Mouse (Mus musculus) heart, postnatal 0 days (tissue): Measurements from ENCODE around the gene Zfp36l1. TPM values are rescaled to one million over a fixed set of nuclear protein-coding genes. Genes with fewer than 3 reads are reported as not detected.

Source experiments
- ATAC-seq: fragments of 200-750 bp; cut with Nextera tagmentation; 2 replicates; pipeline ENCODE4 v1.8.0; 2017; ENCODE audit warnings: low read depth, moderate number of reproducible peaks, moderate library complexity; ENCODE audit not compliant: insufficient read depth
- DNase-seq: peaks from one replicate; pipeline ENCODE4 v3.0.0-alpha.2; 2016; ENCODE audit warnings: low spot score
- H3K27ac ChIP-seq: fragments of 300-500 bp; sonication (generic); 2 replicates; pipeline ENCODE4 v1.5.1; 2014; ENCODE audit warnings: low read depth, mild to moderate bottlenecking
- H3K27me3 ChIP-seq: fragments of 300-500 bp; sonication (generic); 2 replicates; pipeline ENCODE4 v1.6.1; 2014; ENCODE audit warnings: low read length, mixed read lengths; ENCODE audit not compliant: control insufficient read depth, insufficient read depth
- H3K36me3 ChIP-seq: fragments of 300-500 bp; sonication (generic); replicated peaks from 2 replicates; pipeline ENCODE4 v1.6.1; 2014; ENCODE audit warnings: low read length, mixed read lengths; ENCODE audit not compliant: control insufficient read depth, insufficient read depth
- H3K4me1 ChIP-seq: fragments of 300-500 bp; sonication (generic); 2 replicates; pipeline ENCODE4 v1.6.1; 2014; ENCODE audit warnings: antibody characterized with exemption; ENCODE audit not compliant: control insufficient read depth, insufficient read depth
- H3K4me2 ChIP-seq: fragments of 300-500 bp; sonication (generic); 2 replicates; pipeline ENCODE4 v1.6.1; 2014; ENCODE audit warnings: low read depth, mild to moderate bottlenecking, low read length, moderate library complexity
- H3K4me3 ChIP-seq: fragments of 300-500 bp; sonication (generic); 2 replicates; pipeline ENCODE4 v1.5.1; 2014; ENCODE audit warnings: low read depth, low read length
- H3K9ac ChIP-seq: fragments of 300-500 bp; sonication (generic); replicated peaks from 2 replicates; pipeline ENCODE4 v1.6.1; 2014; ENCODE audit warnings: low read depth, low read length, mixed read lengths
- H3K9me3 ChIP-seq: fragments of 300-500 bp; sonication (generic); replicated peaks from 2 replicates; pipeline ENCODE4 v1.6.1; 2016; ENCODE audit warnings: low read length; ENCODE audit not compliant: control insufficient read depth
- CTCF ChIP-seq: IDR thresholded peaks from 2 replicates; pipeline ENCODE4 v1.5.1; 2016; ENCODE audit warnings: antibody characterized with exemption, control low read depth, low read depth
- EP300 ChIP-seq: IDR thresholded peaks from 2 replicates; pipeline ENCODE4 v1.6.1; 2016; ENCODE audit warnings: antibody characterized with exemption, low read depth
- WGBS: fragments of 180-500 bp; shearing (Covaris S2); extraction: QIAGEN DNeasy Blood & Tissue Kit; methylation state at CpG from one replicate; pipeline ENCODE4 v1.1.7; 2014; 5-methylcytosine and 5-hydroxymethylcytosine counted together
- polyA plus RNA-seq: library from polyadenylated mRNA; unstranded; fragments of >200 nt; fragmentation: Nextera tagmentation; extraction: Ambion mirVana; gene quantifications from 2 replicates; pipeline ENCODE4 v1.2.1, GENCODE M21; 2015
- total RNA-seq: library from RNA; depleted of rRNA; stranded (reverse); fragments of >200 nt; gene quantifications from 2 replicates; pipeline ENCODE4 v1.2.3, GENCODE M21; 2014; ENCODE audit warnings: low replicate concordance

Zfp36l1 gene
- total and polyA plus RNA-seq, 2 experiments from 2014 or later = 60.3 to 80.6 TPM

- H3K4me2 ChIP-seq = no peak overlapping the region
- H3K9me3 ChIP-seq = no peaks in the 10 kb centered on the region
These were observed 14.0 kb downstream of the Zfp36l1 start for GRCm38 (mm10) chr12:80098825-80099224.

GRCm38 (mm10) chr12:80096734-80097133 is 16.1 kb downstream of the Zfp36l1 start:
- ATAC-seq (no peak), DNase-seq (no peak)
- no peak overlapping the region for H3K9ac ChIP-seq

More at GRCm38 (mm10) chr12:80098825-80099224, 14.0 kb downstream of the Zfp36l1 start:
- no peaks in the 10 kb centered on the region for H3K36me3 ChIP-seq
- no peaks in the 10 kb centered on the region for H3K27me3 ChIP-seq
- ATAC-seq (no peak), DNase-seq (no peak)
- peaks cover 6% of the 10 kb centered on the region; the same call in 1 of the 2 replicates for H3K4me1 ChIP-seq
- H3K4me3 ChIP-seq = no peak overlapping the region
- no peak overlapping the region for H3K9ac ChIP-seq
- TF ChIP-seq EP300 (no peak), CTCF (no peak)
- no peak overlapping the region for H3K27ac ChIP-seq
- WGBS = 89% methylated on average over 1 of the region's 1 CpGs

GRCm38 (mm10) chr12:80092787-80093186 is 20.0 kb downstream of the Zfp36l1 start:
- Histone ChIP-seq H3K27ac (no peak overlapping the region), H3K4me2 (no peak overlapping the region), H3K4me1 (peaks cover 21% of the 10 kb centered on the region), H3K9ac (no peak overlapping the region), H3K9me3 (no peaks in the 10 kb centered on the region), H3K27me3 (no peaks in the 10 kb centered on the region), H3K4me3 (no peak overlapping the region), H3K36me3 (no peaks in the 10 kb centered on the region)
- ATAC-seq (no peak), DNase-seq (no peak)
- TF ChIP-seq CTCF (no peak), EP300 (no peak)

More at GRCm38 (mm10) chr12:80096734-80097133, 16.1 kb downstream of the Zfp36l1 start:
- Histone ChIP-seq H3K4me3 (no peak overlapping the region), H3K9me3 (no peaks in the 10 kb centered on the region), H3K4me1 (0 out of 2 replicates have a peak, but pooled peaks cover 9% of the 10 kb centered on the region), H3K27me3 (no peaks in the 10 kb centered on the region), H3K4me2 (no peak overlapping the region), H3K27ac (no peak overlapping the region), H3K36me3 (no peaks in the 10 kb centered on the region)
- WGBS = 74% methylated on average over 6 of the region's 6 CpGs
- TF ChIP-seq EP300 (no peak), CTCF (no peak)

GRCm38 (mm10) chr12:80091080-80091479 is 21.7 kb downstream of the Zfp36l1 start:
- H3K4me3 ChIP-seq = no peak overlapping the region

GRCm38 (mm10) chr12:80090529-80090928 is 22.3 kb downstream of the Zfp36l1 start:
- peak; percentile 51 for DNase-seq
- no peaks in the 10 kb centered on the region for H3K36me3 ChIP-seq
- peak; percentile 36; the same call in 1 of the 2 replicates for ATAC-seq
- no peaks in the 10 kb centered on the region for H3K9me3 ChIP-seq
- H3K4me3 ChIP-seq = no peak overlapping the region
- TF ChIP-seq EP300 (peak; percentile 44; the same call in 1 of the 2 replicates), CTCF (no peak)
- peaks cover 22% of the 10 kb centered on the region for H3K4me1 ChIP-seq
- whole genome bisulfite sequencing = 53% methylated on average over 5 of the region's 5 CpGs
- no peaks in the 10 kb centered on the region for H3K27me3 ChIP-seq
- H3K9ac ChIP-seq = no peak overlapping the region
- no peak overlapping the region for H3K4me2 ChIP-seq
- peak overlapping the region; percentile 64 for H3K27ac ChIP-seq

More at GRCm38 (mm10) chr12:80091080-80091479, 21.7 kb downstream of the Zfp36l1 start:
- 0 out of 2 replicates have a peak overlapping the region, but pooled peaks have one; percentile 15 for H3K4me2 ChIP-seq
- DNase-seq = no peak
- no peaks in the 10 kb centered on the region for H3K27me3 ChIP-seq
- H3K4me1 ChIP-seq = peaks cover 21% of the 10 kb centered on the region
- ATAC-seq = peak; percentile 36; the same call in 1 of the 2 replicates
- no peaks in the 10 kb centered on the region for H3K9me3 ChIP-seq
- H3K36me3 ChIP-seq = no peaks in the 10 kb centered on the region
- no peak overlapping the region for H3K9ac ChIP-seq
- WGBS = 24% methylated on average over 8 of the region's 8 CpGs
- H3K27ac ChIP-seq = peak overlapping the region; percentile 64
- TF ChIP-seq EP300 (no peak), CTCF (no peak)

- Histone ChIP-seq H3K27me3 (no peaks in the 10 kb centered on the region), H3K4me2 (no peak overlapping the region), H3K36me3 (no peaks in the 10 kb centered on the region), H3K9ac (no peak overlapping the region), H3K27ac (no peak overlapping the region), H3K4me3 (no peak overlapping the region), H3K4me1 (peaks cover 42% of the 10 kb centered on the region), H3K9me3 (no peaks in the 10 kb centered on the region)
- DNase-seq = no peak
- WGBS = 83% methylated on average over 4 of the region's 4 CpGs
- TF ChIP-seq CTCF (no peak), EP300 (no peak)
- no peak for ATAC-seq
These were observed 24.7 kb downstream of the Zfp36l1 start for GRCm38 (mm10) chr12:80088143-80088542.
